Mouse (Mus musculus): ENCODE measurements around the gene 4632433K11Rik.

4632433K11Rik gene

DNA sequence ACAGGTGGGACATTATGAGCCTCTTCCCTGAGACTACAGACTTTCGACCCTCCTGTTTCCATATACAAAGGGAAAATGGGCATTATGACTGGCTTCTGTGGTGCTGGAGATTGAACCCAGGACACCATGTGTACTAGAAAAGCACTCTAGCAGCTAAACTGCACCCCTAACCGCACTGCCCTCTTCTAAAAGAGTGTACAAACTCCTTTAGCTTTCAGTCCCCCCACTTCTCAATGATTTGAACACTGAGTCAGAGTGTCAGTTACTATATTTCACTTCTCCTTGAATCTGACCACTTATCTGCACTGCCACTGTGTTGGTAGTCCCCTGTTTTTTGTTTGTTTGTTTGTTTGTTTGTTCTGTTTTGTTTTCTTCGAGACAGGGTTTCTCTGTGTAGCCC is at the start of gene 4632433K11Rik:
Gene 4632433K11Rik (plus strand): TSS at position 301 of the 400 bp plus-strand sequence.
- ChIA-PET POLR2A (interaction anchor here in 2 of 4 experiments (0.6 to 14.4 kb wide), 8 partner anchors 13 to 31 kb away, joined by 3 to 280 read pairs (median 4); partner anchors contain the start of genes Ccdc106 (in 2 of the 2), Fiz1 (in 2 of the 2), Gm44973 (in 2 of the 2) and Zfp524 (in 2 of the 2)), CTCF (interaction anchor here in 2 of 4 experiments (0.8 to 1.1 kb wide), 2 partner anchors 13 to 27 kb away, joined by 3 to 5 read pairs; no protein-coding TSS in a partner anchor)

DNA sequence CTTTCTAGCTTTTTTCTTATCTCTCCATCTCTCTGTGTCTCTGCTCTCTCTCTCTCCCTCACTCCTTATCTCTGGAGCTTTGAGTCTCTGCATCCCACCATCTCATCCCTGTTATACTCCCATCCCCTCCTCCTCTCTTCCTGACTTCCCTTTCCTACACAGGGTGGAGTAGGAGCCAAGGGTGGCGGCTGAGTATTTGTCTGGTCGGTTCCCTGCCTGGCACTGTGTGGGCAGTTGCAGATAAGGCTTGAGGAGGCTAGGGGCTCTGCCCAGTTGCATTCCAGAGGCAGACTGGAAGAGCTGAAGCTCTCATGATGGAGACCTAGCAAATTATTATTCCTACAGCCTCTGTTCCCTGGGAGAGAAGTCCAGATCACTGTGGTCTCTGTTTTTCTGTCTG is 45.7 kb upstream of the 4632433K11Rik start:
- POLR2A ChIA-PET = no interaction called here
- CTCF ChIA-PET = interaction anchor here in 3 of 4 experiments (0.6 to 0.9 kb wide), 3 partner anchors 8 to 24 kb away, joined by 3 read pairs; partner anchors contain the start of gene Sbk2 (in 2 of the 3)

DNA sequence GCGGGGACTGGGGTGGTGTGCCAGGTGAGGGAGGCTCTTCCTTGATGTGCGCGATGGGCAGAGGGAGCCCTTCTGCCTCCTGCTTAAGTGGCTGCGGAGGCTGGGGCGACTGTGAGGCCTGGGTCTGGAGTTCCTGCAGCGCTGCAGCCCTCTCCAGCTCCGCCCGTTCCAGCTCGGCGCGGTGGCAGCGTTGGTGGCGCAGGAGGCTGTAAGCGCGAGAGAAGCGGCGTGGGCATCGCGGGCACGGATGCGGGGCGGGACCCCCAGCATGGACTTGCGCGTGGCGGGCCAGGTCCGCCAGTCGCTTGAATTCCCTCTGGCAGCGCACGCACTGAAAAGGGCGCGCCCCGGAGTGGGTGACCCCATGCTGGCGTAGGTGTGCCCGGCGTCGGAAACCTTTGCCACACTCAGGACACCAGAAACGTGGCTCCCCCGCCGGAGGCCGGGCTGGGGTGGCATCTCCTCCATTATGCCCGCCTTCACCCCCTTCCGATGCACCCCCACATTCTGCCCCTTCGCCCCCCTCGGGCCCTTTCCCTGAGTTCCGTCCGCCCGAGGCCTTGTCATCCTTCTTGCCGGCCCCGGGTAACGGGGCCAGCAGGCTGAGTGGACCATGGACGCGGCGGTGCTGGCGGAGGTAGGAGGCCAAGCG is 40.4 kb upstream of the 4632433K11Rik start:
- CTCF ChIA-PET = interaction anchor here in 1 of 4 experiments (1.5 kb wide), 1 partner anchor 53 kb away, joined by 4 read pairs; no protein-coding TSS in a partner anchor
- POLR2A ChIA-PET = interaction anchor here in 3 of 4 experiments (0.9 to 1.7 kb wide), 6 partner anchors 20 to 241 kb away, joined by 3 to 4 read pairs (median 4); partner anchors contain the start of genes Fiz1 (in 2 of the 3), Cox6b2 (in 1 of the 3) and Zfp524 (in 1 of the 3)

DNA sequence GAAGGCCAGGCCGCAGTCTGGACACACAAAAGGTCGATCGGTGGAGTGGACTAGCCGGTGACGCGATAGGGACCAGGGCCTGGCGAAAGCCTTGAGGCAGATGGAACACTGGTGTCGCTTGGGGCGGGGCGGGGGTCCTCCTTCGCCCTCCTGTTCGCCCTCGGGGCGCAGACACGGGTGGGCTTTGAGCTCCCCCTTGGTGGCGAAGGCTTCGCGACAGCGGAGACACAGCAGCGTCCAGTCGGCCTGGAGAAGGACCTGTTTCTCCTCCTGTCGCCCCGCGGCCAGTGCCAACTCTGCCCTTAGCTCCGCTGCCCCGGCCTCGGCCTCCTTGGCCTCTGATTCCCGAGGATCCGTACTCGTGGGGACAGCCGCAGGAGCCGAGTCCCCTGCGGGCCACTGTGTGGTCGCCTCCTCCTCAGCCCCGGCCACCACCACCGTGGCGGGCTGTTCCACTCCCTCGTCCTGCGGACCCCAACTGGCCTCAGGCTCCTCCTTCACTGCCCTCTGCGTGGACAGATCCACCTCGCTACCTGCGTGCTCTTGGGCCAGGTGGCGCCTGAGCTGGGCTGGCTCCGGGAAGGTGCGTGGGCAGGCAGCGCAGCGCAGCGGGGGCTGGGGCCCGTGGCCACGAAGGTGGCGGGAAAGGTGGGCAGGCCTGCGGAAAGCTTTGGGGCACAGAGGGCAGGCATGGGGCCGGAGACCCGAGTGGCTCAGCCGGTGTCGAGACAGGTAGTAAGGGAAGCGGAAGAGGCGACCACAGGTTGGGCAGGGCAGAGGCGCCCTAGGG is 39.7 kb upstream of the 4632433K11Rik start:
- POLR2A ChIA-PET = interaction anchor here in 3 of 4 experiments (0.7 to 1.9 kb wide), 8 partner anchors 11 to 242 kb away, joined by 3 to 5 read pairs (median 4); partner anchors contain the start of genes Fiz1 (in 2 of the 3), Cox6b2 (in 1 of the 3) and Zfp524 (in 1 of the 3)
- CTCF ChIA-PET = interaction anchor here in 1 of 4 experiments (0.5 kb wide), 1 partner anchor 59 kb away, joined by 5 read pairs; no protein-coding TSS in a partner anchor

DNA sequence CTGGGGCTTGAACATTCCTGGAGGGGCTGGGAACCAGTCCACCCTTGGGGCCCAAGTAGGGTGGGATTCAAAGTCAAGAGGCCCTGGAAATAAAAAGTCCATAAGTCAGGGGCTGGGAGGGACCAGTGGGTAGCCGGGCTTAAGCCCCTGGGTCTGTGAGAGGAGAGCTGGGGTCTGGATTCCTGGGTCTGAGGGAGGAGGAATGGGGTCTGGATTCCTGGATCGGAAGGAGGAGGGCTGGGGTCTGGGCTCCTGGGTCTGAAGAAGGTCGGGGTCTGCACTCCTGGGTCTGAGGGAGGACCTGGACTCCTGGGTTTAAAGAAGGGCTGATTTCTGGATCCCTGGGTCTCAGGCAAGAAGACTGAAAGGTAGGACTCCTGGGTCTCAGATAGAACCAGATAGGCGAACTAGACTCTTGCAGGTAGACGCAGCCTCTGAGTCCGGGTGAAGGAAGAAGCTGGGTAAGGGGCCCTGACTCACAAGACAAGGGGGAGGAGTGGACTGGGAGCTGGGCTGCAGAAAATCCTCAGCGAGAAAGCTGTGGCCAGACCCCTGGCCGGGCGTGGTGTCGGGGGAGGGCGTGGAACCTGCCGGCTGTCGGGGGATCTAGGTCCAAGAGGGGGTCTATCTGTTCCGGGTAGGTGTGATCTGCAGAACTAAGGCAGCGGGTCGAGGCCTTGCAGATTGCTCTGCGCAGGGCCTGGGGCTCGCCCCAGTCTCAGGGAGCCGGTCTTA is 38.5 kb upstream of the 4632433K11Rik start:
- POLR2A ChIA-PET = interaction anchor here in 3 of 4 experiments (0.6 to 6.5 kb wide), 15 partner anchors 9 to 203 kb away, joined by 3 to 85 read pairs (median 5); partner anchors contain the start of genes Fiz1 (in 3 of the 3), Gm44973 (in 3 of the 3), Zfp524 (in 3 of the 3) and Rpl28 (in 1 of the 3)
- CTCF ChIA-PET = interaction anchor here in 2 of 4 experiments (0.5 to 0.9 kb wide), 4 partner anchors 14 to 113 kb away, joined by 3 to 5 read pairs (median 3); partner anchors contain the start of gene Sbk2 (in 1 of the 2)

DNA sequence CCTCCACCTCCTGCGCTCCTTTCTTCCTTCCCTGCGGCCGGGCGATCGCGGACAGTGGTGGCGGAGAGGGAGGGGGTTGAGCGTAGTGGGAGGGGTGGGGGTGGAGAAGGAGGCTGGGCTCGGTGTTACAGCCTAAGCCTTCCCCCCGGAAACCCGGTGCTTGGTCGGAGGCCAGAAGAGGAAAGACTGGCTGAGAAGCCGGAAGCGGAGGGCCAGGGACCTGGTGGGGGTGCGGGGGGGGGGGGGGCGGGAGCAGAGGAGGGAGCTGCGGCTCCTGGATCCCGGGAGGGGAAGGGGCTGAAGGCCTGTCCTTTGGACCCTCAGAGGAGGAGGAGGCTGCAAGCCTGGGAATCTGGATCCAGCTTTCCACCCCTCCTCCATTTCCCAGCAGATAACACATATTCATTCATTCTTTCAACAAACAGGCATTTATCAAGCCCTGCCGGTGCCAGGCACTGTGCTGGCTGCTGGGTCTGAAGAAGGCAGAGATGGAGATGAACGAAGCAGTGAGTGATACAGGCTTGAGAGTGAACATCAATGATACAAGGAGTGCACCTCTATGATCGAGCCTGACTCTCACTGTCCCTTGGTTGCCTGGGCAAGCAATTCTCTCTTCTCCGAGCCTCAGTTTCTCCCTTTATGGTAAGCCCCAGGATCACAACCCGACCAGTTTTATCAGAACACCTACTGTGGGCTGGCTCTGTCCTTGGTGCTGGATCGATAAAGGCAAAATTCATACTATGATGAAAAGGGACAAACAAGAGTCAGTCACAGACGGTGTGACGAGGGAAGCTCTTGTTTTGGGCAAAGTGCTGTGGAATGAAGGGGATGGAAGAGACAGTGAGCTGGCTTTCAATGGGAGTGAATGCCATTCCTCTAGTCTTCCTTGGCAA is 37.7 kb upstream of the 4632433K11Rik start, which contains the start of gene Zfp579:
Gene Zfp579 (minus strand): TSS at position 156 of the 893 bp plus-strand sequence.
- ChIA-PET CTCF (interaction anchor here (0.6 to 1.2 kb wide), 9 partner anchors 8 to 113 kb away, joined by 3 to 10 read pairs (median 3); partner anchors contain the start of gene Sbk2 (in 2 of the 4)), POLR2A (interaction anchor here in 3 of 4 experiments (0.6 to 6.5 kb wide), 29 partner anchors 8 to 1352 kb away, joined by 3 to 85 read pairs (median 4); partner anchors contain the start of genes Fiz1 (in 3 of the 3), Gm44973 (in 3 of the 3), Zfp524 (in 3 of the 3) and Cnot3 (in 1 of the 3))

DNA sequence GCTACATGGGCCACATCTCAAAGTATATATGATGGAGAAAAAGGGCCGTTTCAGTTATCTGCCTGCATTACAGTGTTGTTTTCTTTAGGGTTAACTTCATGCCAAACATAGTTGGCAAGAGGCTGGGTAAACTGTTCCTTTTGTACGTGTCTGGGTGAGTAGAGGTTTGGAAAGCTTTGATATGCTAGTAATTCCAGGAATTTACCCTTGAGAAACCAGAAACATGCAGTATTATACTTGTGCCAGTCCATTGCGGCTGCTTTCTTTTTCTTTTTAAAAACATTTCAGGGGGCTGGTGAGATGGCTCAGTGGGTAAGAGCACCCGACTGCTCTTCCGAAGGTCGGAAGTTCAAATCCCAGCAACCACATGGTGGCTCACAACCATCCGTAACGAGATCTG is 37.0 kb upstream of the 4632433K11Rik start:
- ChIA-PET POLR2A (interaction anchor here in 3 of 4 experiments (0.6 to 6.5 kb wide), 19 partner anchors 7 to 204 kb away, joined by 3 to 85 read pairs (median 3); partner anchors contain the start of genes Fiz1 (in 3 of the 3), Gm44973 (in 3 of the 3), Zfp524 (in 3 of the 3) and Rpl28 (in 1 of the 3)), CTCF (interaction anchor here (0.7 to 3.9 kb wide), 8 partner anchors 9 to 63 kb away, joined by 3 to 22 read pairs (median 3); partner anchors contain the start of gene Sbk2 (in 2 of the 4))

DNA sequence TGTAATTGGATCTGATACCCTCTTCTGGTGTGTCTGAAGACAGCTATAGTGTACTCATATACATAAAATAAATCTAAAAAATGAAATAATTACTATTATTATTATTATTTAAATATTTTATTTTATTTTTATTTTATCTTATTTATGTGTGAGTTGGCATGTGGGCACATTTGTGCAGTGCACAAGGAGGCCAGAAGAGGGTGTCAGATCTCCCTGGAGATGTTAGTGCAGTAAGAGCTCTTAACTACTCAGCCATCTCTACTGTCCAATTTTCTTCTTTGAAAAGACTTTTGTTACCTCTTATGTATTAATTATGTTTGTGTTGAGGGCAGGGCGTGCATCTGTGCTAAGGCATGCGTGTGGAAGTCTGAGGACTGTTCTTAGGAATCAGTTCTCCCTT is 34.0 kb upstream of the 4632433K11Rik start:
- ChIA-PET POLR2A (interaction anchor here in 3 of 4 experiments (0.9 to 6.5 kb wide), 16 partner anchors 9 to 207 kb away, joined by 3 to 85 read pairs (median 6); partner anchors contain the start of genes Zfp524 (in 3 of the 3), Fiz1 (in 2 of the 3), Gm44973 (in 2 of the 3) and U2af2 (in 2 of the 3)), CTCF (interaction anchor here (0.5 to 3.9 kb wide), 19 partner anchors 9 to 61 kb away, joined by 3 to 22 read pairs (median 4); partner anchors contain the start of genes Sbk2 (in 1 of the 4), Zfp524 (in 1 of the 4), Zfp580 (in 1 of the 4) and Zfp784 (in 1 of the 4))

DNA sequence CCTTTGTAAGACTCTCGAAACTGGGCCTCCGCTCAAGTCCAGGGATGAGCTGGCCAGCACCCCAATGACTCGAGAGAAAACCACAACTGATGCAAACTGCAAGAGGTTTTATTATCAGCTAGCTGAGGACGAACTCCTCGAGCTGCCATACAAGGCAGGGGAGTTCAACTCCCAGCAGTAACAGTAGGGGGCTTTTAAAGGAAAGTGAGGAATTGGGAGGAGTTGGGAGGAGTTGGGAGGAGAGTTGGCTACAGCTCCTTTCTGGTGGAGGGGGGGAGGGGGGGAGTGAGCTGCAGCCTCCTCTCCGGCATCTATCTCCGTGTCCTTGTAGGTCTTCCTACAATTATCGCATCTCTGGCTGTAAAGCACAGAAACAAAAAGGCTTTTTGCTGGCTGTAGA is 31.0 kb upstream of the 4632433K11Rik start:
- CTCF ChIA-PET = interaction anchor here in 2 of 4 experiments (0.6 to 1.1 kb wide), 2 partner anchors 27 to 39 kb away, joined by 3 read pairs; partner anchors contain the start of gene Sbk2 (in 1 of the 2)
- POLR2A ChIA-PET = interaction anchor here in 2 of 4 experiments (0.6 to 5.2 kb wide), 9 partner anchors 11 to 525 kb away, joined by 3 to 83 read pairs (median 4); partner anchors contain the start of genes Ccdc106 (in 2 of the 2), Fiz1 (in 2 of the 2), Gm44973 (in 2 of the 2) and Zfp524 (in 2 of the 2)

DNA sequence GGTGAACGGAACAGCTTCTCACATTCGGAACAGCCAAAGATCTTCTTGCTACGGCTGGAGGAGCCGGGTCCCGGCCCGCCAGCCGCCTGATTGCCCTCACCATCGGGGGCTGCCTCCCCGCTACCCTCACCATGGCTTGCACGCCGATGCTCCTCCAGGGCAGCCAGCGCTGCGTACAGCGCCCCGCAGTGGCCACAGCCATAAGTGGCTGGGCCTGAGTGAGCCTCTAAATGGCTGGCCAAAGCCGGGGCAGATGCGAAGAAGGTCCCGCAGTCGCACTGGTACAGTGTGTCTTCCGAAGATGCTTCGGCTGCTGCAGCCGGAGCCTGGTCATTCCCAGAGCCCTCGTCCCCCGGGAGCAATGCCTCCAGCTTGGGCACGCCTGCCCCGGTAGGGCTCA is 25.7 kb upstream of the 4632433K11Rik start:
- CTCF ChIA-PET = interaction anchor here in 3 of 4 experiments (0.6 to 3.8 kb wide), 12 partner anchors 8 to 484 kb away, joined by 3 to 22 read pairs (median 4); partner anchors contain the start of genes Sbk2 (in 1 of the 3), Tnni3 (in 1 of the 3) and Zfp580 (in 1 of the 3)
- POLR2A ChIA-PET = interaction anchor here (0.7 to 16.6 kb wide), 18 partner anchors 10 to 255 kb away, joined by 3 to 280 read pairs (median 6); partner anchors contain the start of genes Rpl28 (in 2 of the 4), U2af2 (in 2 of the 4), Zfp579 (in 2 of the 4) and 4632433K11Rik (in 1 of the 4)

DNA sequence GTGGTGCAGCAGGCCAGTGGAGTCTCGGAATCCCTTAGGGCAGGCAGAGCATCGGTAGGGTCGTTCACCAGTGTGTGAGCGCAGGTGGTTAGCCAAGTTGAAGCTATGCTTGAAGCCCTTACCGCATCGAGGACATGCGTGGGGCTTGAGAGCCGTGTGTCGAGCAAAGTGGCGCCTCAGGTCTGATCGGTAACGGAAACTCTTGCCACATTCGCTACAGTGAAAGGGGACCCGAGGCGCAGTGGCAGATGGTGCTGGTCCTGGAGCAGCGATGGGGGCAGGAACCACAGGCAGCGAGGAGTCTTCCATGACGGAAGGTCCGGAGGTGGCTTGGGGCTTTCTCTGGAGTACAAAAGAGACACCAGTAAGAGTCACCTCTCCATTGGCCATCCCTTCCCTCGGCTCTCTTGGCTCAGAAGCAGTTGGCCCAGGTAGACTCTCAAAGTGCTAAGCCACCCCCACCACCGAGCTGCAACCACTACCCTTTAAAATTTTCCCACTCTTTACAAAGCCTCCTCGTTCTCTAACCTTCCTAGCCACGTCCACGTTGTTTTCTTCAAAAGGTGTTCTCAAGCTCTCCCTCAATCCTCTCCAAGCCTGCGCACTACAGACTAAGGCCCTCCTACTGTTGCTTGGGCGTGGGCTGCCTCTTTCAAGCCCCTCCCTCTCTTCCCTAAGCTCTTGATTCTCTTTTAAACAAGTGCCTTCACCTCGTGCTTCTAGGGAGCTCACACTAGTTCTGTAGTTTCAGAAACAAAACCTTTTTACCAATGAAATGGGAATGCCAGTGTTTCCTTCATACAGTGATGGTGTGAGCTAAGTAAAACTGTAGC is 21.0 kb upstream of the 4632433K11Rik start:
- ChIA-PET CTCF (interaction anchor here in 3 of 4 experiments (0.5 to 3.7 kb wide), 9 partner anchors 13 to 389 kb away, joined by 3 to 24 read pairs (median 3); partner anchors contain the start of gene Sbk2 (in 1 of the 3)), POLR2A (interaction anchor here in 3 of 4 experiments (0.5 to 16.6 kb wide), 83 partner anchors 8 to 1779 kb away, joined by 3 to 280 read pairs (median 7); partner anchors contain the start of genes Sbk2 (in 3 of the 3), U2af2 (in 3 of the 3), Ube2s (in 3 of the 3) and 4632433K11Rik (in 2 of the 3))

DNA sequence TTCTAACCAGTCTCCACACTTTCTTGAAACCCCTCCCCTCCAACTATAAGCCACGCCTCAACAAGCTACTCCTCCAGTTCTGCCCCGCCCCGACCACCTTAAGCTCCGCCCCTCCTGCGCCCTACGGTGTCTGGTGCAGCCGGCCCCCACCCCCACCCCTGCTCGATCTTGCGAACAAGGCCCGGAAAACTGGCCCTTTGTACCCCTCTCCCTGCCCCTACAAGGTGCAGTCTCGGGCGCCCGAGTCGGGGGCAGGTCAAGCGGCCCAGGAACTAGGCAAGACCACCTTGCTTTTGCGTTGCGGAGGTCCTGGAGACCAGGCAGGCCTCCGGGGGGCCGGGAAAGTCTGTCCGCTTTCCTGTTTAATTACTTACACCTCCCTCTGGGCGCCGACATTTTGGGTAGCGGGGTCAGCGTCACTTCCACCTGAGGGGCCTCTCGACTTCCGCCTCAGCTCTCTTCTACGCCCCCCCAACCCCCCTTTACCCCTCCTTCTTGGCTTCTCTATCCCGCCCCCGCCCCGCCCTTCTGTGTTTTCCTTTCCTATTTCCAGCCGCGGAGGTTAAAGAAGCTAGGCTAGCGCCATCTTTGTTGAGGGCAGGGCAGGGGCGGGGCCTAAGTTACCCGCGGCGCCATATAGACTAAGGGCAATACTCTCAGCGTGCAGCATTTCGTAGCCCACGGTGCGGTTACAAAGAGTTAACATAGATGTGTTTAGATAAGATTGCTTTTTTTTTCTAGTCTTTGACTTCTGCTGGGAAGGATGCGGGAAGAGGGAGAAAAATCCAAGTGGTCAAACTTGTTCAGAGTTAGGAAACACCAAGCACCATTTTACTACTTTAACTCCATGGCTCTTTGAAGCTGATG is 19.4 kb upstream of the 4632433K11Rik start, which contains the start of the genes Zfp524 and Fiz1:
Gene Zfp524 (plus strand): TSS at position 165 of the 867 bp plus-strand sequence.
Gene Fiz1 (minus strand): TSS at position 447 of the 867 bp plus-strand sequence.
- CTCF ChIA-PET = interaction anchor here (0.6 to 3.7 kb wide), 24 partner anchors 8 to 1713 kb away, joined by 3 to 24 read pairs (median 3); partner anchors contain the start of genes Rasl2-9 (in 1 of the 4), Sbk2 (in 1 of the 4) and Zfp784 (in 1 of the 4)
- POLR2A ChIA-PET = interaction anchor here (0.6 to 16.6 kb wide), 161 partner anchors 8 to 1821 kb away, joined by 3 to 280 read pairs (median 5); partner anchors contain the start of genes U2af2 (in 4 of the 4), Zfp580 (in 4 of the 4), Rpl28 (in 3 of the 4) and Sbk2 (in 3 of the 4)
